Mouse (Mus musculus): ENCODE measurements around the gene Zbtb20. TPM values are rescaled to one million over a fixed set of nuclear protein-coding genes. Genes with fewer than 3 reads are reported as not detected.

Zbtb20 gene
- polyA plus RNA-seq, 1 experiment: 4.0 TPM

DNA sequence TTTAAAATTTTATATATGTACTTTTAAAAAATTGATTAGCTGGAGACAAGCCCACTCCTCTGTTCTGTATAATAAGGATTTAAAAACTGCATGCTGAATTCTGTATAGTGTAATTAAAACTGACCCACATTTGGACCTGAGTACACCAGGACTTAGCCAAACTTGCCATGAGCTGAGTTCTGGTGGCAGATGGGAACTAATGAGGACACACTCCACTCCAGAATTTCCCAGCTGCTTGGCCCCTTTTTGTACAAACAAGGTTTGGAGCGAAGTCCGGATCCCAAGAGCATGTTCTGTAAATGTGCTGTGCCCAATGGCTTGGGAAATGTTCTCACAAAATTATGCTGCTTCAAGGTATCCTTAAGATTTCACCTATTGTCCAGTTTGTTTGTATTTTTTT, 204.7 kb downstream of the Zbtb20 start:
- no peaks in the 10 kb centered on the region for H3K79me3 ChIP-seq (ENCODE audit: low read depth)
- no peak overlapping the region for H3ac ChIP-seq (ENCODE audit: control insufficient read depth, insufficient read length, low read depth)
- TF ChIP-seq MAX (IDR thresholded peaks at IDR 0.05) (no peak), CEBPB (IDR thresholded peaks at IDR 0.05; ENCODE audit: low read depth) (no peak), MYOD1 (IDR thresholded peaks at IDR 0.05; ENCODE audit: control insufficient read depth, insufficient read length, low read depth) (no peak), FOSL1 (IDR thresholded peaks at IDR 0.05; ENCODE audit: insufficient read depth, low read length, poor library complexity, severe bottlenecking) (no peak), USF1 (IDR thresholded peaks at IDR 0.05; ENCODE audit: low read depth) (no peak), MYOG (IDR thresholded peaks at IDR 0.05; ENCODE audit: control insufficient read depth, extremely low read depth, insufficient read length) (no peak), CTCF (IDR thresholded peaks at IDR 0.05; ENCODE audit: control insufficient read depth, insufficient read depth, insufficient read length) (no peak)
- no peaks in the 10 kb centered on the region for H3K27me3 ChIP-seq (ENCODE audit: control insufficient read depth, insufficient read depth, insufficient read length)
- H3K79me2 ChIP-seq (ENCODE audit: control insufficient read depth, insufficient read depth): no peaks in the 10 kb centered on the region
- H3K4me3 ChIP-seq (ENCODE audit: insufficient read depth, poor library complexity, severe bottlenecking): no peak overlapping the region
- H3K36me3 ChIP-seq (ENCODE audit: control insufficient read depth, insufficient read depth): no peaks in the 10 kb centered on the region

DNA sequence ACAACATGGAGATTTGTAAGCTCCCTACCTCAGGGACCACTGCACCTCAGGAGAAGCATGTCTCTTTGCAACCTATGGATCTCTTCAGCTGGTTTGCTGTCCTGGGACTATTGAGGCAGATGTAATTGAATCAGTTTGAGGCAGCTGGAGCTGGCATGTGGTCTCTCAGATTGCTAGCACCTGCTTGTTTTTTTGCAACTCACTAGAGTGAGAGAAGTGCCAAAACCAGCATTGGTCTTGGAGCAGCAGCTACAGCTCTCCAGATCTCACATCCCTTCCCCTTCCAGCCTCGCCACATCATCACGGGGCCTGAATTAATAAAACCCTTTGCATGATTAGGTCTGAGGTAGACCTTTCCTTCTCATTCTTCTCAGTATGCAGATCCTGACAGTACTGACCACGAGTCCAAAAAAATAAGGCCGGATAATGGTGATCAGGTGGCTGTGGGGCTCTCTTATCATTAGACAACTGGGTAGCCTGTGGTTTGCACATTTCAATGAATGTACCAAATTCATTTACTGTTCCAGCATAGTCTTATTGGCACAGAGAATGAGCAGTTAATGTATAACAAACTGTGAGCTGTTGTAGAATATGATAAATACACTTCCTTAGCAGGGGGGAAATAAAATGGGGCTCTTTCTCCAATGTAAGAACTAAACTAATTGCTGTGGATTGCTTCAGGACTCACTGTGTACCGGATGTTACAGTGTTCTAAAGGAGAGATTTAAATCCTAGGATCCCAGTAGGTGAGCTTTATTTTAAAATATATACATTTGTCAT, 205.4 kb downstream of the Zbtb20 start:
- TF ChIP-seq MYOD1 (IDR thresholded peaks at IDR 0.05; ENCODE audit: control insufficient read depth, insufficient read length, low read depth) (no peak), MYOG (IDR thresholded peaks at IDR 0.05; ENCODE audit: control insufficient read depth, extremely low read depth, insufficient read length) (no peak), USF1 (IDR thresholded peaks at IDR 0.05; ENCODE audit: low read depth) (no peak), FOSL1 (IDR thresholded peaks at IDR 0.05; ENCODE audit: insufficient read depth, low read length, poor library complexity, severe bottlenecking) (no peak), CTCF (IDR thresholded peaks at IDR 0.05; ENCODE audit: control insufficient read depth, insufficient read depth, insufficient read length) (no peak), CEBPB (IDR thresholded peaks at IDR 0.05; ENCODE audit: low read depth) (no peak), MAX (IDR thresholded peaks at IDR 0.05) (no peak)
- no peak overlapping the region for H3K4me3 ChIP-seq (ENCODE audit: insufficient read depth, poor library complexity, severe bottlenecking)
- no peaks in the 10 kb centered on the region for H3K27me3 ChIP-seq (ENCODE audit: control insufficient read depth, insufficient read depth, insufficient read length)
- H3K36me3 ChIP-seq (ENCODE audit: control insufficient read depth, insufficient read depth): no peaks in the 10 kb centered on the region
- no peak overlapping the region for H3ac ChIP-seq (ENCODE audit: control insufficient read depth, insufficient read length, low read depth)
- H3K79me2 ChIP-seq (ENCODE audit: control insufficient read depth, insufficient read depth): no peaks in the 10 kb centered on the region
- H3K79me3 ChIP-seq (ENCODE audit: low read depth): no peaks in the 10 kb centered on the region

DNA sequence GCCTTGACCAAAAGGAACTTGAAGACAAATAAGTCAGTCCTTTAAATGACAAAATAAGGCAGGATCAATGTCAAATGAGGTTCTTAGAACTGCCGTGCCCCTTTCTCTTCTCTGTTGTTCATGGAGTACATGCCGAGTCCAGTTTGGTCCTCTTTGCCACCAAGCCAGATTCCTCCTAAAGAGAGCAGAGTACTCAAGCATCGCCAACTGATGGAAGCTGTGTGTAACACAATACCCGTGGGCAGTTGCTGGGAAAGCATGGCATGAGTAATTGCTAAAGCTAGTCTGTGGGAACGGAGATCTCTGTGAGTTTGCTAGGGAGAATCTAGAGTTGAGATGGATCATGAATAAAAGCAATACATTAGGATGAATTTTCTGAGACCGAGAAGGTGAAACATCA, 206.3 kb downstream of the Zbtb20 start:
- H3ac ChIP-seq (ENCODE audit: control insufficient read depth, insufficient read length, low read depth): no peak overlapping the region
- no peaks in the 10 kb centered on the region for H3K79me3 ChIP-seq (ENCODE audit: low read depth)
- H3K36me3 ChIP-seq (ENCODE audit: control insufficient read depth, insufficient read depth): no peaks in the 10 kb centered on the region
- TF ChIP-seq CEBPB (IDR thresholded peaks at IDR 0.05; ENCODE audit: low read depth): no peak
- TF ChIP-seq MYOD1 (IDR thresholded peaks at IDR 0.05; ENCODE audit: control insufficient read depth, insufficient read length, low read depth): no peak
- TF ChIP-seq USF1 (IDR thresholded peaks at IDR 0.05; ENCODE audit: low read depth): no peak
- TF ChIP-seq FOSL1 (IDR thresholded peaks at IDR 0.05; ENCODE audit: insufficient read depth, low read length, poor library complexity, severe bottlenecking): no peak
- no peak for TF ChIP-seq CTCF (IDR thresholded peaks at IDR 0.05; ENCODE audit: control insufficient read depth, insufficient read depth, insufficient read length)
- no peak for TF ChIP-seq MYOG (IDR thresholded peaks at IDR 0.05; ENCODE audit: control insufficient read depth, extremely low read depth, insufficient read length)
- TF ChIP-seq MAX (IDR thresholded peaks at IDR 0.05): no peak
- H3K4me3 ChIP-seq (ENCODE audit: insufficient read depth, poor library complexity, severe bottlenecking): no peak overlapping the region
- H3K79me2 ChIP-seq (ENCODE audit: control insufficient read depth, insufficient read depth): no peaks in the 10 kb centered on the region
- no peaks in the 10 kb centered on the region for H3K27me3 ChIP-seq (ENCODE audit: control insufficient read depth, insufficient read depth, insufficient read length)

DNA sequence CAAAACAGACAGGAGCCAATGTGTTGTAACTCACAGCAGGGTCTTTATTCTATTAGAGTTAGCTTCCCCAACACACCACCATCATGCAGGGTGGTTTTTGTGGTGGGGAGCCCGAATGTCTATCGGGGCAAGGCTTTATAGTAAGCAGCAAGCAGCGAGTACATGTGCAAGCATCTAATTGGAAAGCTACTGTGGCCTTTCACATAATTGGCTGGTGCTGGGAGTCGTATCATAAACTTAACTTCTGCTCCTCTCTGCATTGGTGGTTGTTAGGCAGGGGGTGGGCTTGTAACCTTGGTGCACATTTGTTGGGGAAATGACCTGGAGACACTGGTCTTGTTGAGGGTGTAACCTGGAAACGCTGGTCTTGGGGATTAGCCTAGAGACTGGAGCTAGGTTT, 207.1 kb downstream of the Zbtb20 start:
- Histone ChIP-seq H3K79me3 (ENCODE audit: low read depth) (no peaks in the 10 kb centered on the region), H3K4me3 (ENCODE audit: insufficient read depth, poor library complexity, severe bottlenecking) (no peak overlapping the region), H3ac (ENCODE audit: control insufficient read depth, insufficient read length, low read depth) (no peak overlapping the region), H3K36me3 (ENCODE audit: control insufficient read depth, insufficient read depth) (no peaks in the 10 kb centered on the region), H3K79me2 (ENCODE audit: control insufficient read depth, insufficient read depth) (no peaks in the 10 kb centered on the region), H3K27me3 (ENCODE audit: control insufficient read depth, insufficient read depth, insufficient read length) (no peaks in the 10 kb centered on the region)
- TF ChIP-seq FOSL1 (IDR thresholded peaks at IDR 0.05; ENCODE audit: insufficient read depth, low read length, poor library complexity, severe bottlenecking) (no peak), MYOD1 (IDR thresholded peaks at IDR 0.05; ENCODE audit: control insufficient read depth, insufficient read length, low read depth) (no peak), CEBPB (IDR thresholded peaks at IDR 0.05; ENCODE audit: low read depth) (no peak), USF1 (IDR thresholded peaks at IDR 0.05; ENCODE audit: low read depth) (no peak), CTCF (IDR thresholded peaks at IDR 0.05; ENCODE audit: control insufficient read depth, insufficient read depth, insufficient read length) (no peak), MAX (IDR thresholded peaks at IDR 0.05) (no peak), MYOG (IDR thresholded peaks at IDR 0.05; ENCODE audit: control insufficient read depth, extremely low read depth, insufficient read length) (no peak)

DNA sequence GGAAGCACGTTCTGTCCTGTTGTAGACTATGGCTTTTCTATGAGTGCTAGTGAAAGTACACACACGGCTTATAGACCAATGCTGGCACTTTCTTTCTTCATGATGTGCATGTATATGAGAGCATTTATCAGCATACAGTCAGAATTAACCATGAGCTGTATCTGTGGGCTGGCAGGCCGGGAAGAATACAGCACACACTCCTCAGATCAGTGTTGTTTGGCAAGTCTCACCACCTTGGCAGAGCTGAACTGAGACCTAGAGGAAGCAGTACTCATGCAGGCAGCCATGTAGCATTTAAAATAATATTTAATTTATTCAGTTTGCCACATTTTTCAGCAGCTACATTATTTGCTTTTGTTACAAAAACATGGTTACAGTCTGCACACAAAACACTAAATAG, 214.5 kb downstream of the Zbtb20 start:
- H3K79me2 ChIP-seq (ENCODE audit: control insufficient read depth, insufficient read depth): no peaks in the 10 kb centered on the region
- H3K79me3 ChIP-seq (ENCODE audit: low read depth): no peaks in the 10 kb centered on the region
- no peaks in the 10 kb centered on the region for H3K27me3 ChIP-seq (ENCODE audit: control insufficient read depth, insufficient read depth, insufficient read length)
- no peak overlapping the region for H3K4me3 ChIP-seq (ENCODE audit: insufficient read depth, poor library complexity, severe bottlenecking)
- H3K36me3 ChIP-seq (ENCODE audit: control insufficient read depth, insufficient read depth): no peaks in the 10 kb centered on the region
- TF ChIP-seq MYOG (IDR thresholded peaks at IDR 0.05; ENCODE audit: control insufficient read depth, extremely low read depth, insufficient read length) (no peak), CEBPB (IDR thresholded peaks at IDR 0.05; ENCODE audit: low read depth) (no peak), MYOD1 (IDR thresholded peaks at IDR 0.05; ENCODE audit: control insufficient read depth, insufficient read length, low read depth) (no peak), MAX (IDR thresholded peaks at IDR 0.05) (no peak), CTCF (IDR thresholded peaks at IDR 0.05; ENCODE audit: control insufficient read depth, insufficient read depth, insufficient read length) (no peak), USF1 (IDR thresholded peaks at IDR 0.05; ENCODE audit: low read depth) (no peak)
- H3ac ChIP-seq (ENCODE audit: control insufficient read depth, insufficient read length, low read depth): no peak overlapping the region

All from C2C12 (cell line).